Mouse (Mus musculus) olfactory bulb, adult 2 months (tissue): Measurements from ENCODE around the gene Gsap. TPM values are rescaled to one million over a fixed set of nuclear protein-coding genes. Genes with fewer than 3 reads are reported as not detected.
"Not testable (repeated sequence)": the region's sequence is repeated elsewhere in the genome, so short reads cannot be mapped to it uniquely, and the experiment has no call there.

ENCODE experiments used
- H3K27ac ChIP-seq: fragments of 200-500 bp; 2 replicates; pipeline ENCODE4 v1.5.1; 2012; ENCODE audit warnings: low read depth, low read length; ENCODE audit not compliant: insufficient read depth
- H3K4me1 ChIP-seq: fragments of 200-500 bp; 2 replicates; pipeline ENCODE4 v1.6.1; 2012; ENCODE audit warnings: low read length; ENCODE audit not compliant: control insufficient read depth, insufficient read depth
- H3K4me3 ChIP-seq: fragments of 200-500 bp; 2 replicates; pipeline ENCODE4 v1.5.1; 2012; ENCODE audit warnings: mild to moderate bottlenecking, low read depth, low read length, moderate library complexity; ENCODE audit not compliant: insufficient read depth
- CTCF ChIP-seq: fragments of 200-500 bp; IDR thresholded peaks from 2 replicates; pipeline ENCODE4 v1.5.1; 2012; ENCODE audit warnings: low read depth, mild to moderate bottlenecking, low read length, moderate library complexity; ENCODE audit not compliant: insufficient read depth
- POLR2A ChIP-seq: fragments of 200-500 bp; IDR thresholded peaks from 2 replicates; pipeline ENCODE4 v1.6.1; 2012; ENCODE audit warnings: mild to moderate bottlenecking, low read depth, low read length, moderate library complexity; ENCODE audit not compliant: insufficient read depth
- WGBS: fragments of 180-500 bp; shearing (Covaris S2); methylation state at CpG from one replicate; pipeline ENCODE4 v1.1.7; 2018; 5-methylcytosine and 5-hydroxymethylcytosine counted together
- polyA plus RNA-seq: library from polyadenylated mRNA; stranded (reverse); fragments of >200 nt; gene quantifications from 2 replicates; pipeline ENCODE4 v1.2.4, GENCODE M21; 2012; ENCODE audit warnings: low replicate concordance; ENCODE audit not compliant: missing spikeins, insufficient read depth, insufficient read length

Gsap gene
- polyA plus RNA-seq, 1 experiment = not detected

DNA sequence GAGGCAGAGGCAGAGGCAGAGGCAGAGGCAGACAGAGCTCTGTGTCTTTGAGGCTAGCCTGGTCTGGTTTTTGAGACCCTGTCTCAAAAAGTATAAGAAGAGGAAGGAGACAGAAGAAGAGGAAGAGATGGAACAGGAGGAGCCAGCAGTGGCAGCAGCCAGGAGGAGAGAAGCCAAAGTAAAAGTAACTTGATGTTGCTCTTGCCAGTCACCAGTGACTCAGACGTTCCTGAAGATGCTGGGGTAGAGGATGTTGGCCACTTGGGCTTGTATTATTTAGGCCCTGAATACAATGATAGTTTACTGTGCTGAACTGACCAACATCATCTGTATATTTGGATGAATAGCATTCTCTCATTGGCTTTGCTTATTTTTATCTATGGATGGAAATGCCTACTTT lies 142.5 kb downstream of the Gsap start:
- H3K27ac ChIP-seq = no peak overlapping the region
- H3K4me1 ChIP-seq = peaks cover 13% of the 10 kb centered on the region
- TF ChIP-seq CTCF (no peak), POLR2A (no peak)
- no peak overlapping the region for H3K4me3 ChIP-seq
- 61% methylated on average over 1 of the region's 1 CpGs for WGBS

GRCm38 (mm10) chr5:21329672-21330665 lies 143.9 kb downstream of the Gsap start:
- no peak for TF ChIP-seq POLR2A
- TF ChIP-seq CTCF = no peak
- 45% methylated on average over 11 of the region's 11 CpGs for WGBS

GRCm38 (mm10) chr5:21331656-21332055 lies 145.6 kb downstream of the Gsap start:
- no peak overlapping the region for H3K4me3 ChIP-seq
- WGBS = 64% methylated on average over 5 of the region's 5 CpGs
- no peak for TF ChIP-seq POLR2A
- no peak for TF ChIP-seq CTCF

More at GRCm38 (mm10) chr5:21329672-21330665, 143.9 kb downstream of the Gsap start:
- Histone ChIP-seq H3K27ac (no peak overlapping the region), H3K4me1 (peaks cover 13% of the 10 kb centered on the region), H3K4me3 (no peak overlapping the region)

GRCm38 (mm10) chr5:21332119-21332518 lies 146.1 kb downstream of the Gsap start:
- H3K4me3 ChIP-seq = no peak overlapping the region
- TF ChIP-seq POLR2A = no peak
- TF ChIP-seq CTCF = no peak
- 86% methylated on average over 1 of the region's 1 CpGs for WGBS
- H3K27ac ChIP-seq = no peak overlapping the region
- H3K4me1 ChIP-seq = peaks cover 13% of the 10 kb centered on the region

More at GRCm38 (mm10) chr5:21331656-21332055, 145.6 kb downstream of the Gsap start:
- no peak overlapping the region for H3K27ac ChIP-seq
- peaks cover 13% of the 10 kb centered on the region for H3K4me1 ChIP-seq

- not testable (repeated sequence) for H3K4me3 ChIP-seq, H3K4me1 ChIP-seq, H3K27ac ChIP-seq
Measured at GRCm38 (mm10) chr5:21342265-21342664, 156.2 kb downstream of the Gsap start.

DNA sequence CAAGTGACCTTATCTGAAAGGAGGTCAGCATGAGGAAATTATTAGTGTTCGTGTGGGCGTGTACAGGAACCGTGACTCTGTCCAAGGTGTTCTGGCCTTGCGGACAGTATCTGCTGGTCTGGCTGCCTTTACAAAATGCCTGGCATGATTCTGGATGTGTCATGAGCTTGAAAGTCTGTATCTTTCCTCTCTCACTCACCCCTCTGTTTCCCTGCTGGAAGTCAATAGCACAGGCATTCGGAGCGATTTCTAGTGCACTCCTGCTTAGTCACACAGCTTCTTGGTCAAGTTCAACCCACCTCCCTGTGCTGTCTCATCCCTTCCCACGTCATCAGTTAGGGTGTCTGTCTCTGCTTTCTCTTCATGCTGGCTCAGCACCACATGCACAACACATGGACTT lies 162.3 kb downstream of the Gsap start:
- Histone ChIP-seq H3K4me3 (no peak overlapping the region), H3K27ac (no peak overlapping the region), H3K4me1 (no peaks in the 10 kb centered on the region)
- 84% methylated on average over 7 of the region's 7 CpGs for WGBS
- TF ChIP-seq POLR2A = no peak
- TF ChIP-seq CTCF = no peak

GRCm38 (mm10) chr5:21351678-21352077 lies 165.6 kb downstream of the Gsap start:
- Histone ChIP-seq H3K4me1 (no peaks in the 10 kb centered on the region), H3K27ac (no peak overlapping the region), H3K4me3 (no peak overlapping the region)
- no peak for TF ChIP-seq POLR2A
- no peak for TF ChIP-seq CTCF

DNA sequence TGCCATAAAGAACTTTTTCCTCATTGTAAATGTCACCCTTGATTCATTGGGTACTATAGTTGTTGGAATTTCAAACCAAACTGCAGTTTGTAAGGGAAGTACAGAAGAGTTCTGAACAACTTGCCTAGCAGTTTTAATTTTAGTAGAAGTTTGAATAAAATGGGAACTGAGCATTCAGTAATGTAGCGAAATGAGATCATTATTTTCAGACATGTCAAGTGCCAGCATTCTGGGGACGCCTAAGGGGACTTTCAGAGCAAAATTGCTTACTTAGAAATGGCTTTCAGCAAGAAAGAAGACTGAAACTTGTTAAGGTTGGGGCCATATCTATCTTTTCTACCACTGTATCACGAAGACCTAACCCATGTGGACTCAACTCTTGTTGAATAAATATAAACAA lies 172.6 kb downstream of the Gsap start:
- no peaks in the 10 kb centered on the region for H3K4me1 ChIP-seq

DNA sequence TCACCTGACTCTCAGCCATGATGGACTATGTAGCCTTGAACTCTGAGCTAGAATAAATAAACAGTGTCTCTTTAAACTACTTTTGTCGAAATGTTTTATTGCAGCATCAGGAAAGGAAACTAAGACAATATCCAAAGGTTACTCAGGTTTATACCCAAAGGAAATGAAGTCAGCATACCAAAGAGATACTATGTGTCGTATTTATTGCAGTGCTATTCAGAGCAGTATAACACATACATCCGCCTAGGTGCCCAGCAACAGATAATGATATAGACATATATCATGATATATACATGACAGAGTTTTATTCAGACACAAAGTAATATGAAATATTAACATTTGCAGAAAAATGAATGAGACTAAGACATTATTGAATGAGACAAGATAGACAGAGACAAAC lies 177.3 kb downstream of the Gsap start:
- Histone ChIP-seq H3K27ac (no peak overlapping the region), H3K4me1 (no peaks in the 10 kb centered on the region), H3K4me3 (no peak overlapping the region)
- 88% methylated on average over 3 of the region's 3 CpGs for WGBS
- no peak for TF ChIP-seq CTCF

More for the DNA sequence above, 172.6 kb downstream of the Gsap start:
- 85% methylated on average over 3 of the region's 3 CpGs for WGBS
- TF ChIP-seq CTCF = no peak
- Histone ChIP-seq H3K4me3 (no peak overlapping the region), H3K27ac (no peak overlapping the region)

Other genes with a start within 250 kb of the Gsap start
- not detected in 2 replicates for gene Rsbn1l, start 229.9 kb upstream of the Gsap start, polyA plus RNA-seq
- not detected in 2 replicates for gene Ptpn12, start 130.3 kb upstream of the Gsap start, polyA plus RNA-seq
- gene Fgl2, start 186.4 kb downstream of the Gsap start, polyA plus RNA-seq = not detected in 2 replicates
- gene Ccdc146, start 238.4 kb downstream of the Gsap start, polyA plus RNA-seq = not detected in 2 replicates
- not detected in 2 replicates for gene Fam185a, start 238.7 kb downstream of the Gsap start, polyA plus RNA-seq